Mouse (Mus musculus) forebrain, postnatal 0 days (tissue): ENCODE measurements around the gene 4930447C04Rik. TPM values are rescaled to one million over a fixed set of nuclear protein-coding genes. Genes with fewer than 3 reads are reported as not detected.

Source experiments
- ATAC-seq: fragments of 200-750 bp; cut with Nextera tagmentation; 2 replicates; pipeline ENCODE4 v1.8.0; 2017; ENCODE audit warnings: mild to moderate bottlenecking, moderate library complexity
- DNase-seq: peaks from one replicate; pipeline ENCODE4 v3.0.0-alpha.2; 2015
- H3K27ac ChIP-seq: fragments of 300-500 bp; sonication (generic); 2 replicates; pipeline ENCODE4 v1.5.1; 2014; ENCODE audit warnings: low read depth, mild to moderate bottlenecking, antibody characterized with exemption, low read length, moderate library complexity, mixed read lengths
- H3K27me3 ChIP-seq: fragments of 300-500 bp; sonication (generic); 2 replicates; pipeline ENCODE4 v1.6.1; 2014; ENCODE audit warnings: mild to moderate bottlenecking, low read length, mixed read lengths; ENCODE audit not compliant: insufficient read depth
- H3K36me3 ChIP-seq: fragments of 300-500 bp; sonication (generic); 2 replicates; pipeline ENCODE4 v1.6.1; 2014; ENCODE audit warnings: mild to moderate bottlenecking, moderate library complexity; ENCODE audit not compliant: insufficient read depth
- H3K4me1 ChIP-seq: fragments of 300-500 bp; sonication (generic); 2 replicates; pipeline ENCODE4 v1.6.1; 2014; ENCODE audit warnings: antibody characterized with exemption; ENCODE audit not compliant: insufficient read depth
- H3K4me2 ChIP-seq: fragments of 300-500 bp; sonication (generic); 2 replicates; pipeline ENCODE4 v1.6.1; 2014; ENCODE audit warnings: low read depth, mild to moderate bottlenecking, moderate library complexity
- H3K4me3 ChIP-seq: fragments of 300-500 bp; sonication (generic); 2 replicates; pipeline ENCODE4 v1.5.1; 2014; ENCODE audit warnings: low read depth, low read length, mixed read lengths
- H3K9ac ChIP-seq: fragments of 300-500 bp; sonication (generic); 2 replicates; pipeline ENCODE4 v1.6.1; 2014; ENCODE audit warnings: mild to moderate bottlenecking
- H3K9me3 ChIP-seq: fragments of 300-500 bp; sonication (generic); 2 replicates; pipeline ENCODE4 v1.6.1; 2016; ENCODE audit warnings: low read length
- CTCF ChIP-seq: sonication (generic); IDR thresholded peaks from 2 replicates; pipeline ENCODE4 v1.5.1; 2016; ENCODE audit warnings: antibody characterized with exemption, control low read depth, low read depth
- WGBS: fragments of 180-500 bp; shearing (Covaris S2); extraction: QIAGEN DNeasy Blood & Tissue Kit; methylation state at CpG from one replicate; pipeline ENCODE4 v1.1.7; 2014; 5-methylcytosine and 5-hydroxymethylcytosine counted together
- polyA plus RNA-seq: library from polyadenylated mRNA; unstranded; fragments of >200 nt; fragmentation: Nextera tagmentation; extraction: Ambion mirVana; gene quantifications from 2 replicates; pipeline ENCODE4 v1.2.1, GENCODE M21; 2015
- total RNA-seq: library from RNA; depleted of rRNA; stranded (reverse); fragments of >200 nt; gene quantifications from 2 replicates; pipeline ENCODE4 v1.2.3, GENCODE M21; 2014

4930447C04Rik gene
- total and polyA plus RNA-seq, 2 experiments from 2014 or later, result 2.3 to 9.4 TPM

DNA sequence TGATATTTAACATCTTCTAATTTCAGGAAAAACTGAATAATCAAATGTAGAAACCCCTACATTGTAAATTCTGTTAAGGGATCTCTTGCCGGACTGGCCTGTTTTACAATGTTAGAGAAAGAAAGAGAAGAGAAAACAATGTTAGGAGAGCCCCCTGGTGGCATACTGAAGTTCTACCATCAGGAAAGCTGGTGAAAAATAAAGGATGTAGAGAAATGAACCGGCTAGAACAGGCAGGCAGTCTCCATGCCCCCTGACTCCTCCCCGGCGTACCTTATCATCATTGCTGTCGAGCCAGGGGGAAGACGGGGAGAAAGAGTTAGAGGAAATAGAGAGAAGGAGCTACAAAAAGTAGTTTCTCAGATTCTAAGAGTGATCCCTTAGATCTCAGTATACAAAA is 32.6 kb upstream of the 4930447C04Rik start:
- Histone ChIP-seq H3K4me1 (no peaks in the 10 kb centered on the region), H3K4me2 (no peak overlapping the region), H3K9me3 (no peaks in the 10 kb centered on the region), H3K27ac (no peak overlapping the region), H3K36me3 (no peaks in the 10 kb centered on the region), H3K9ac (no peak overlapping the region), H3K27me3 (peaks cover 15% of the 10 kb centered on the region), H3K4me3 (no peak overlapping the region)
- DNase-seq, result peak; percentile 60
- WGBS, result 10% methylated on average over 6 of the region's 6 CpGs
- TF ChIP-seq CTCF, result peak; percentile 73
- peak; percentile 42; the same call in 1 of the 2 replicates for ATAC-seq

DNA sequence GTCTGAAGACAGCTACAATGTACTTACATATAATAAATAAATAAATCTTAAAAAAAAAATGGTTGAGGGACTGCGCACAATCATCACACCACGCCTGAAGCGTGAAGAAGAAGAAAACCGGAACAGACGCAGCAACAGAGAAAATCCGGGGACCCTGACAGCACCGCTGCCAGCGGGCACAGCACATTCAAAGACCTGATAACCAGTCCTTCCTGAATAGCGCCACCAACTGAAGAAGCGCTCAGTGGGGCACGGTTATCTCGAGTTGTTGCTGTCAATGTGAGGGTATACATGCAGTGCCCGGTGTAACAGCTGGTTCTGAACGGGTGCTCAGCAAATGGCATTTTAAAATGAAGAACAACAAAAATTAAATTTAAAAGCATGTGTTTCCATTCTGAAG is 30.0 kb upstream of the 4930447C04Rik start:
- Histone ChIP-seq H3K27me3 (peaks cover 15% of the 10 kb centered on the region), H3K4me2 (no peak overlapping the region), H3K9me3 (no peaks in the 10 kb centered on the region), H3K4me1 (no peaks in the 10 kb centered on the region), H3K36me3 (no peaks in the 10 kb centered on the region), H3K27ac (no peak overlapping the region), H3K4me3 (no peak overlapping the region), H3K9ac (no peak overlapping the region)
- WGBS, result 71% methylated on average over 14 of the region's 14 CpGs
- no peak for TF ChIP-seq CTCF
- DNase-seq, result no peak
- no peak for ATAC-seq

DNA sequence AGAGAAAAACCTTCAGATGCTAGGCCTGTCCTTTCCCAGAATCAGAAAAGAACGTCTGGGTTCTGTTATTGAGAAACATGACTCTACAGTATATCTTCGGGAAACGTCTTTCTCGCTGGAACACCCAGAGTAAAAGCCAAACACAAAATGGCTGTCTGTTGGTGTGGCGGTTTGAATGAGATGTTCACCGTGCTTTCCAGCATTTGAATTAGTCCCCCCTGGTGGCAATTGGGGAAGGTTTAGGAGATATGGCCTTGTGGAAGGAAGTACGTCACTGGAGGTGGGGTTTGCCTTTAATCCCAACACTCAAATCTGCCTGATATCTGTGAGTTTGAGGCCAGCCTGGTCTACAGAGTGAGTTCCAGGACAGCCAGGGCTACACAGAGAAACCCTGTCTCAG is 27.0 kb upstream of the 4930447C04Rik start:
- DNase-seq (no peak), ATAC-seq (no peak)
- H3K36me3 ChIP-seq, result no peaks in the 10 kb centered on the region
- no peaks in the 10 kb centered on the region for H3K4me1 ChIP-seq
- WGBS, result 86% methylated on average over 7 of the region's 7 CpGs
- no peak overlapping the region for H3K9ac ChIP-seq
- no peak overlapping the region for H3K27ac ChIP-seq
- no peaks in the 10 kb centered on the region for H3K9me3 ChIP-seq
- TF ChIP-seq CTCF, result no peak
- H3K4me3 ChIP-seq, result no peak overlapping the region
- no peak overlapping the region for H3K4me2 ChIP-seq
- H3K27me3 ChIP-seq, result peaks cover 6% of the 10 kb centered on the region

- H3K4me3 ChIP-seq, result no peak overlapping the region
- H3K9me3 ChIP-seq, result no peaks in the 10 kb centered on the region
- TF ChIP-seq CTCF, result no peak
- H3K27ac ChIP-seq, result no peak overlapping the region
- H3K27me3 ChIP-seq, result no peaks in the 10 kb centered on the region; the same call in 1 of the 2 replicates
- H3K36me3 ChIP-seq, result no peaks in the 10 kb centered on the region
- no peaks in the 10 kb centered on the region for H3K4me1 ChIP-seq
- no peak overlapping the region for H3K4me2 ChIP-seq
- 63% methylated on average over 6 of the region's 6 CpGs for WGBS
- DNase-seq (no peak), ATAC-seq (no peak)
- no peak overlapping the region for H3K9ac ChIP-seq
Measured at GRCm38 (mm10) chr12:72962761-72963160, 22.2 kb upstream of the 4930447C04Rik start.

DNA sequence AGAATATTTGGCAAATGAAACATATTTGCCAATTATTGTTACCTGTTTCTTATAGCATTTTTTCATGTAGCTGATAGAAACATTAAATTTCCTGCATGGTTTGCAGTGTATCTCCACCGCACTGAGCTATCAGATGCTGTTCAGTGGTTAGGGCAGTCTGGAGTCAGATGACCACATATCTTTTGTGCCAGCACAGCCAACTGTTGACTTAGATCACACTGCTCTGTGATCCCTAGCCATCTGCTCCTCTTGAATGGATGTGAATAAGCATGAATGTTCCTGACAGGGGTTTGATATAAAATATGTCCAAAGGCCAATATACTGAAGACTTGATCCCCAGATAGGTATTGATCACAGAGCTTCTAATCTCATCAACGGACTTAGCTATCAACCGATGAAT is 17.9 kb upstream of the 4930447C04Rik start:
- H3K4me3 ChIP-seq, result no peak overlapping the region
- DNase-seq (no peak), ATAC-seq (no peak)
- H3K9ac ChIP-seq, result no peak overlapping the region
- H3K4me2 ChIP-seq, result no peak overlapping the region
- WGBS, result 98% methylated on average over 3 of the region's 3 CpGs
- H3K27me3 ChIP-seq, result peaks cover 7% of the 10 kb centered on the region
- no peaks in the 10 kb centered on the region for H3K36me3 ChIP-seq
- no peaks in the 10 kb centered on the region for H3K9me3 ChIP-seq
- no peak overlapping the region for H3K27ac ChIP-seq
- H3K4me1 ChIP-seq, result no peaks in the 10 kb centered on the region
- no peak for TF ChIP-seq CTCF

DNA sequence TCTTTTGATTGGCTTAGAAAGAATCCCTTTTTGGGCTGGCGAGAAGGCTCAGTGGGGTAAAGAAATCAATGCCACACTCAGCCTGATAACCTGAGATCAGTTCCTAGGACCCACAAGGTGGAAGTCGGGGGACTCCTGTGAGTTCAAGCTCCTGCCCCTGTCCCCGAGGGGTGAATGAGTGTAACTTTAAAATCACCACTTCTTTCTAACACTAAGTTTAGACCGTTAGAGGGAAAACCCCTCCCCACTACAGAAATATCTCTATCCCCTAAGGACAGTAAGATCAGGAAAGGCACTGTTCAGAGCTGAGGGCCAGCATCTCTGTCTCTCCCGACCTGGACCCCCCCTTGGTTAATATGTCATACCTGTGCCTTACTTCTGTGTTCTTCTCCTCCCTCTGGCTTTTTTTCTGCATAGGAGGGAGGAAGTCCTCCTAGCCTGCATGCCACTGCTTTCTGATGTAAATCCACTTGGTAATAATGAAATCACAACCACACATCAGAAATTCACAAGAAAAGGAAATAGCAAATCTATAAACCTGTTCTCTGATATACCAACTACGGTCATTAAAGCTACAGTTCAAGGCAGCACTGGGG is 17.4 kb upstream of the 4930447C04Rik start:
- TF ChIP-seq CTCF, result no peak
- Histone ChIP-seq H3K4me2 (no peak overlapping the region), H3K27ac (no peak overlapping the region), H3K9ac (no peak overlapping the region), H3K9me3 (no peaks in the 10 kb centered on the region), H3K4me1 (no peaks in the 10 kb centered on the region), H3K4me3 (no peak overlapping the region), H3K27me3 (peaks cover 12% of the 10 kb centered on the region), H3K36me3 (no peaks in the 10 kb centered on the region)
- ATAC-seq (no peak), DNase-seq (no peak)
- 78% methylated on average over 6 of the region's 6 CpGs for WGBS

GRCm38 (mm10) chr12:72954906-72955305 is 14.3 kb upstream of the 4930447C04Rik start:
- no peak overlapping the region for H3K4me2 ChIP-seq
- no peaks in the 10 kb centered on the region for H3K36me3 ChIP-seq
- peaks cover 27% of the 10 kb centered on the region for H3K27me3 ChIP-seq
- DNase-seq (no peak), ATAC-seq (no peak)
- no peak for TF ChIP-seq CTCF
- H3K9me3 ChIP-seq, result no peaks in the 10 kb centered on the region
- whole genome bisulfite sequencing, result 80% methylated on average over 4 of the region's 4 CpGs
- no peak overlapping the region for H3K4me3 ChIP-seq
- no peak overlapping the region for H3K9ac ChIP-seq
- no peaks in the 10 kb centered on the region for H3K4me1 ChIP-seq
- no peak overlapping the region for H3K27ac ChIP-seq

GRCm38 (mm10) chr12:72953858-72954257 is 13.3 kb upstream of the 4930447C04Rik start:
- H3K4me1 ChIP-seq, result no peaks in the 10 kb centered on the region
- TF ChIP-seq CTCF, result no peak
- H3K27ac ChIP-seq, result no peak overlapping the region
- DNase-seq (no peak), ATAC-seq (no peak)
- H3K27me3 ChIP-seq, result peaks cover 36% of the 10 kb centered on the region
- H3K4me3 ChIP-seq, result no peak overlapping the region
- H3K9me3 ChIP-seq, result no peaks in the 10 kb centered on the region
- H3K9ac ChIP-seq, result no peak overlapping the region
- H3K4me2 ChIP-seq, result no peak overlapping the region
- H3K36me3 ChIP-seq, result no peaks in the 10 kb centered on the region
- WGBS, result 86% methylated on average over 5 of the region's 5 CpGs
